Mouse (Mus musculus) cerebellum, adult 2 months (tissue): Measurements from ENCODE around the gene AU040320. TPM values are rescaled to one million over a fixed set of nuclear protein-coding genes. Genes with fewer than 3 reads are reported as not detected.

Experiments used
- DNase-seq, 2 experiments: peaks; one replicate each; pipeline ENCODE4 v3.0.0; 2021
- H3K27ac ChIP-seq: fragments of 200-500 bp; 2 replicates; pipeline ENCODE4 v1.5.1; 2012; ENCODE audit warnings: low read length, control low read depth, inconsistent platforms; ENCODE audit not compliant: insufficient read depth
- H3K27me3 ChIP-seq: fragments of 200-500 bp; 2 replicates; pipeline ENCODE4 v1.6.1; 2012; ENCODE audit warnings: inconsistent platforms, mild to moderate bottlenecking, low read length, moderate library complexity; ENCODE audit not compliant: control insufficient read depth, insufficient read depth
- H3K4me1 ChIP-seq: fragments of 200-500 bp; 2 replicates; pipeline ENCODE4 v1.6.1; 2011; ENCODE audit warnings: low read length; ENCODE audit not compliant: control insufficient read depth, insufficient read depth
- H3K4me3 ChIP-seq: fragments of 200-500 bp; replicated peaks from 2 replicates; pipeline ENCODE3; 2011; ENCODE audit warnings: mild to moderate bottlenecking, low read depth, low read length, control low read depth; ENCODE audit not compliant: insufficient read depth
- CTCF ChIP-seq: fragments of 200-500 bp; IDR thresholded peaks from 2 replicates; pipeline ENCODE4 v1.5.1; 2011; ENCODE audit warnings: low read depth, mild to moderate bottlenecking, control low read depth, low read length, moderate library complexity, borderline replicate concordance; ENCODE audit not compliant: insufficient read depth
- POLR2A ChIP-seq: fragments of 200-500 bp; IDR thresholded peaks from 2 replicates; pipeline ENCODE4 v1.6.1; 2011; ENCODE audit warnings: low read length, control low read depth, borderline replicate concordance; ENCODE audit not compliant: insufficient read depth
- WGBS: fragments of 180-500 bp; shearing (Covaris S2); methylation state at CpG from one replicate; pipeline ENCODE4 v1.1.7; 2018; 5-methylcytosine and 5-hydroxymethylcytosine counted together
- polyA plus RNA-seq: library from polyadenylated mRNA; depleted of rRNA; stranded (reverse); fragments of >200 nt; gene quantifications from 2 replicates; pipeline ENCODE4 v1.2.3, GENCODE M21; 2012

AU040320 gene
- polyA plus RNA-seq, 1 experiment, result 51.0 TPM

DNA sequence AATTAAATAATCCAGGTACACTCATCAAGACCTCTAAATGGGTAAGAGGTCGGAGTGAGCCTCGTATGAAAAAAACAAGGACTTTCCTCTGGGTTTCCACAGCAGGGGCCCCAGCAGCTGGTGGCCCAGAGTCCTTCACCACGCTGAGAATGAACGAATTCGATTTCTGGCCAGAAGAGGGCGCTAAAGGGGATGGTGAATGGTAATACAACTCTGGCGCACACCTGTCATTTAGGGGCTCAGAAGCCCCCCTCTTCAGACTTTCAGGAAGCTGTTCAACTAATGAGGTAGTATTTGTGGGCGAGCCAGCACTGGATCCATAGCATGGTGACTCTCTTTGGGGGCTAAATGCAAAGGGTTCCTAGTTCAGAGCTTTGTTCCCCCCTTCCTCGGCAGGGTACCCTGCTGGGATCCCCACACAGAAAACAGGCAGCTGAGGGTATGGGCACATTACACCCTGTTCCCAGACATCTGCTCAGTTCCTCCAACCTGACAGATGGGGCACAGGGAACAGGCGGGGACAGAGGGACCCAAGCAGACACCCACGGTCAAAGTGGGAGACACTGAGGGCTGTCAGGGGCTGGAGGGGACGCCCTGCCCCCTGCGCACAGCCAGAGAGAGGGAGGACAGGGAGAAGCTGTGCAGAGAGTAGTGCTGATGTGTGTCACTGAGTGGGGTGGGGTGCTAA, 7.7 kb upstream of the AU040320 start:
- Histone ChIP-seq H3K4me1 (peaks cover 37% of the 10 kb centered on the region), H3K4me3 (no peak overlapping the region), H3K27ac (no peak overlapping the region), H3K27me3 (no peaks in the 10 kb centered on the region)
- peak; percentile 51 to 69 for DNase-seq
- WGBS, result 33% methylated on average over 13 of the region's 13 CpGs
- TF ChIP-seq CTCF, result peak; percentile 53
- TF ChIP-seq POLR2A, result no peak

DNA sequence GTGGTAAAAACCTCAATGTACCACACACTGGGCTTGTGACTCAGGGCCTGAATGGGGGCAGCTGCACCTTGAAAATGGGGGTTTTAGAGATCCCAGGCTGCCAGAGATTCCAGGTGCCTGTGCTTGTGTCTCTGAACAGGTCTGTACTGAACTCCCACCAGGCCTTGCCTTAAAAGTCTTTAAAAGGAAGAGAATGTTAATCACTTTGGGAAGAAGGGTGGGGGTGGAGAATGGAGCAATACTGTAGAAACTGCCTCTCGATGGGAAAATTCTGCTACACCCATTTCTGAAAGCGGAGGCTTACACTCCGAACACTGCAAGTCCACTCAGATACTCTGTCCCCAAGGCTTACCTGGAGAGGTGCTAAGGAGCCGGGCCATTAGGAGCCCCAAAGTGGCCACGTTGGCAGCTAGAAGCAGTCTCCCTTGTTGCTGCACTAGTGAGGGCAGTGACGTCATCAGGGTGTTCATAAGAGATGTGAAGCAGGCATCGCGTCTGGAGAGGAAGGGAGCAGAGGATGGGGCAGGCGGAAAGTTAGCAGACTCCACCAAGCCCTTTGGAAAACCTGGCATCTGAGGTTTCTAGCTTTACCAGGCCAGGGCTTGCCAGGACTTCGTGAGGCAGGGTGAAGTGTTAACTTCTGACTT, 7.0 kb upstream of the AU040320 start:
- no peak for DNase-seq
- H3K27me3 ChIP-seq, result no peaks in the 10 kb centered on the region
- no peak overlapping the region for H3K27ac ChIP-seq
- TF ChIP-seq POLR2A (no peak), CTCF (no peak)
- 57% methylated on average over 10 of the region's 10 CpGs for WGBS
- H3K4me3 ChIP-seq, result no peak overlapping the region
- peaks cover 41% of the 10 kb centered on the region for H3K4me1 ChIP-seq

DNA sequence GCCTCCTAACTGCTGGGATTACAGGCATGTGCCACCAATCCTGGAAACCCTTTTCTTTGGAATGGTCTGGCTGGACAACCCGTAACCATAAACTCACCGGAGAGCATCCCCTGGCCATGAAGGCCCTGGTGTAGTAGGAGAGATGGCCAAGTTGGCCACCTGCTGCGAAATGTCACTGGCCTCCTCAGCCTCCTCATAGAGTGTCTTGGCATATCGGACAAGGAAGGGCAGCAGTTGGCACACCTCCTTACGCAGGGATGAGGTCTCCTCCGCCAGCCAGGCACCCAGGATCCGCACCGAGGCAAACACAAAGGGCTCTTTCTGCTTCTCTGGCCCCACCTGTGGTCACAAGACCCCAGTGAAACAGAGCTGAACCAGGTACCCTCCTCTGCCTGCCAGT, 5.0 kb upstream of the AU040320 start:
- H3K4me3 ChIP-seq, result peak overlapping the region; percentile 0
- peaks cover 41% of the 10 kb centered on the region for H3K4me1 ChIP-seq
- H3K27ac ChIP-seq, result no peak overlapping the region
- WGBS, result 16% methylated on average over 8 of the region's 8 CpGs
- no peaks in the 10 kb centered on the region for H3K27me3 ChIP-seq
- peak; percentile 54 to 55 for DNase-seq
- TF ChIP-seq CTCF (no peak), POLR2A (no peak)

DNA sequence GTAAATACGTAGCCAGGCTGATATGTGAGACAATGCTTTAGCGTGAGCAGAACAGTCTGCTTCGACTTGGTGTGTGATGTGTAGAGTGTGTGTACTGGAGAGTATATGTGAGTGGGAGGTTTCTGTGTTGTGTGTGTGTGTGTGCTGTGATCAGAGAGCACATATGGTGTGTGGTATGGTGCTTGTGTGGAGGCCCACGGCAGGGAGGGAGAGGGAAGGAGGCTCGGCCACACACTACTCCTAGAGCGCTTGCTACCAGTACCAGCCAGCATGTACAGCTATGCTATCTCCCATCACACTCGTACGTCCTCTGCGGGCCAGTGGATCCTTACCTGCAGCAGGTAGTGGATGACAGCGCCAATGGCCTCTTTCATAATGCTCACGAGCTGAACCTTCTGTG, 3.8 kb upstream of the AU040320 start:
- TF ChIP-seq POLR2A, result no peak
- no peak for TF ChIP-seq CTCF
- no peak for DNase-seq
- Histone ChIP-seq H3K4me3 (peak overlapping the region; percentile 96), H3K4me1 (peaks cover 30% of the 10 kb centered on the region), H3K27me3 (no peaks in the 10 kb centered on the region), H3K27ac (peak overlapping the region; percentile 47)
- 17% methylated on average over 11 of the region's 11 CpGs for WGBS

DNA sequence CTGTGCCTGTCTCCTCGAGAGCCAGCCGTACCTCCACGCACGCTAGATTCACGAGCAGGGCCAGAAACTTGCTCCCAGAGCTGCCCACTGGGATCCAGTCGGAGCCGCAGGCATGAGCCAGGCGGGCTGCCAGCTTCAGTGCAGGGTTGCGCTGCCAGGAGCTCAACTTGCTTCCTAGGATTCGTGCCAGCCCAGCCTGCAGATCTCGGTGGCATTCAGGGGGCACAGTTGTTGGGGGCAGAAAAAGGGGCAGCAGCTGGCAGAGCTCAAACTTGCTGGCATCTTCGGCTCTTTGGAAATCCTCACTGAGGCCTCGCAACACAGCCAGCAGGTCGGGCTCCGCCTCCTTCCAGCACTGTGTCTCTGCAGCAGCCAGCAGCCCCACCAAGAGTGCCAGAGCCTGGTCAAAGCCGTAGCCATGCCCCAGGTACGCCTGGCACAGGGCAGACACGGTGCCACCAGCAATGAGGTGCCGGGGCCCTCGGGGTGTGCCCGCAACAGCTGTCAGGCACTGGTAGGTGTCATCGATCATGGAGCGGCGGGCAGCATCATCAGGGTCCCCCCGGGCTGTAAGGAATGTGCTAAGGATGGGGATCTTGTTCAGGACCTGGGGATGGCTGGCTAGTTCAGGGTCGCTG, 3.2 kb upstream of the AU040320 start:
- TF ChIP-seq POLR2A (no peak), CTCF (no peak)
- peak overlapping the region; percentile 96 for H3K4me3 ChIP-seq
- 11% methylated on average over 26 of the region's 26 CpGs for WGBS
- peak overlapping the region; percentile 47 for H3K27ac ChIP-seq
- H3K27me3 ChIP-seq, result no peaks in the 10 kb centered on the region
- peak; percentile 87 for DNase-seq
- peaks cover 27% of the 10 kb centered on the region for H3K4me1 ChIP-seq

DNA sequence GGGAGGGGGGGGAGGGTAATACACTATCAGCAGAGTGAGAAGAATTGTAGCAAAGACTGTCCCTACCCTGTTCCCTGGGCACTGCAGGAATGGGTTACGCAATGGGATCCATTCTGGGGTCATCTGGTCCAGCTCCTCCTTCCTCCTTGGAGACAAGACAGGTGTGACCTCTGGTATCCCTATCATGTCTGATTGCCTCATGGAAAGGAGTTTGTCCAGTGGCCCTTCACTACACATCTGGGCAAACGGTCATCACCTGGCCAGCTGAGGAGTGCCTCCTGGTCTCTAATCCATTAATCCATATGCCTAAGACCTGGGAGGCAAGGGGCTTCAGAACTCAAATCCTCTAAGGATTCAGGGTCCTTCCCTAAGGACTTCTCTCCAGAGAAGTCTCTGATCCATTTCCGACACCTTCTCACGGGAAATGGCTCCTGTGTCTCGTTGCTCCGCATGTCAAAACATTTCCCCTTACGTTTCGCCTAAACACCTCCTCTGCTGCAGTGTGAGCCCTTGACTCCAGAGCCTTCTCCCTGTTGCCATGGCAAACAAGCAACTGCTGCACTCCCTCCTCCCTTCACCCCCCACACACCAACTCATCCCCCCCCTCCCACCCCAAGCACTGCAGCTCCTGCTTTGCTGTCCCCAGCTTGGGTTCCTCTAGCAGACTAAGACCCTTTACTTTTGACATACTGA, 2.3 kb upstream of the AU040320 start:
- H3K27ac ChIP-seq, result no peak overlapping the region
- peak overlapping the region; percentile 96 for H3K4me3 ChIP-seq
- H3K27me3 ChIP-seq, result no peaks in the 10 kb centered on the region
- peak; percentile 36 to 40 for DNase-seq
- TF ChIP-seq POLR2A, result no peak
- TF ChIP-seq CTCF, result no peak
- WGBS, result 36% methylated on average over 8 of the region's 8 CpGs
- peaks cover 24% of the 10 kb centered on the region for H3K4me1 ChIP-seq

DNA sequence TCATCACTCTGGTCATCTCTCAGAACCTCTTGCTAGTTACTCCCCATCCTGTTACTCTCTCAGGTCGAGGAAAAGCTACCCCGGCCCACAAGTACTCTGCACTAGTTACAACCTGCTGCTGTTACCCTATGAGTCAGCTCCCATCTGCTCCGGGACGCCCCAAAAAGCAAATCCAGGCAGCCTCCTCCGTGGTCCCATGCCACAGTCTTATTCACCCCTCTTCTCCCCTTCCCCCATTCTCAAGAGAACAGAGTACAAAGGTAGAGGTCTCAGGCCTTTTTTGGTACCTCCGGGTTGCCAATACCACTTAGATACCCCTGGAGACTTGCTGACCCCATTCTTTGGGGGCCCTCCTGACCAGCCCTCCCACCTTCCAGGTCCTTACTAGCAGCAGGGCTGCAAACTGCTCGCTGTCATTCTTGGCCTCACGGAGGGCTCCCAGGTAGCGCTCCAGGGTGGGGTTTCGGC, 1.8 kb upstream of the AU040320 start:
- 8% methylated on average over 10 of the region's 10 CpGs for WGBS
- peak in 1 of 2 experiments; percentile 61 for DNase-seq
- TF ChIP-seq POLR2A, result no peak
- TF ChIP-seq CTCF, result no peak
- Histone ChIP-seq H3K27me3 (no peaks in the 10 kb centered on the region), H3K4me3 (peak overlapping the region; percentile 96), H3K27ac (peak overlapping the region; percentile 90), H3K4me1 (peaks cover 23% of the 10 kb centered on the region)
